Mouse (Mus musculus): ENCODE data around the gene Map4k4.

The Map4k4 gene

DNA sequence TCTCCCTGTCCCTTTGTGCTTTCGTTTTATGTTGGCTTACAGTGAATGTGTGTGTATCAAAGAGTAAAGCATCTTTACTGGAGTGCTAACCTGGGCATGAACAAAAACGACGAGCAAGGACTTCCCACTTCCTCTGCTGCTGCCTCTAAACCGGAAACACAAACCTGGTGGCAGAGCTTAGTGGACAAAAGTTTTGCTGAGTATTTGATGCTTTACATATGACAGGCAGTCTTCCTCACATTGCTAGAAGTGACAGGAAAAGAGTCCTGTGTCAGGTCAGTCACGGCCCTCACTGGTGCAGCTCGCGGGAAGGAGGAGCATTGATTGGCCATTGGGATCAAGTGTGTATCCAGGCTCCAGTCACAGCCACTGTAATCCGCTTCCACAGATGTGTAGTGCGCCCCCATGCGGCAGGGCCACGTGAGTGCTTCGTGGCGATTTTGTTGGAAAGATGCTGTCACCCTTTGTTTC is 35.7 kb downstream of the Map4k4 start:
- DNase-seq (ENCODE audit: low read depth, low spot score), result peak; percentile 56

GRCm38 (mm10) chr1:39936934-39937333 is 36.2 kb downstream of the Map4k4 start:
- no peak for DNase-seq (ENCODE audit: low read depth, low spot score)

DNA sequence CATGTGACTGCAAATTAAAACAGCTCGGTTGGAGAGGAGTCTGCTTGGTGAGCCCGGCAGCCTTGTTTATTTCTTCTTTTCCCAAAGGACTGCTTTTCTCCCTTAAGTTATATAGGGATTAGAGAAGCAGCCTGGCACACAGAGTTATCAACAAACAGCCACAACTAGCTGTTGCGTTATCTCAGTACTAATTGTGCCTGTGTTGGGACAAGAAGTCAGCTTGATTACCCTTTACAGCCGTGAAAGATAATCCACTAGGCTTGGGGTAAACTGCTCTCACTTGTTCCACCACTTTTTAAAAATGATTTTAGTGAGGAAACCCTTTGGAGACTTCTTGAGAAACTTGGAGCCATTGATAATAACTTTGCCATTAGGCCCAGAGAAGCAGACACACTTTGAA is 36.9 kb downstream of the Map4k4 start:
- no peak for DNase-seq (ENCODE audit: low read depth, low spot score)

GRCm38 (mm10) chr1:39939401-39939800 is 38.7 kb downstream of the Map4k4 start:
- no peak for DNase-seq (ENCODE audit: low read depth, low spot score)

DNA sequence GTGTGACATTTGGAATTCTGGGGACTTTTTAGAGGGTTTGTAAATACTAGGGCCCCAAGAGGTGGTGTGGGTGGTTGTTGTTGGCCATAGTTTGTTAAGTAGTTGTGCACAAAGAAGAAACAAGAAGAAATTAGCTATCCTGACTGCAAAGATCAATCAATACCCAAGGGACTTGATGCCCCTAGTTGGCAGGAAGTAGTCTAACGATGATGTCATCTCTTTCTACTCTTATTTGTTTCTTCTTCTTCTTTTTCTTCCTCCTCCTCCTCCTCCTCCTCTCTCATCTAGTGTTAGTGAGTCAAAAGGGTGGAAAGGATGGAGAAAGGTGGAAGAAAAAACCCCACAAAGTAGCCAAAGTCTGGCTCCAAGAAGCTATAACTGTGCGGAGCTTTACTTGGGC is 39.6 kb downstream of the Map4k4 start:
- DNase-seq (ENCODE audit: low read depth, low spot score), result no peak

DNA sequence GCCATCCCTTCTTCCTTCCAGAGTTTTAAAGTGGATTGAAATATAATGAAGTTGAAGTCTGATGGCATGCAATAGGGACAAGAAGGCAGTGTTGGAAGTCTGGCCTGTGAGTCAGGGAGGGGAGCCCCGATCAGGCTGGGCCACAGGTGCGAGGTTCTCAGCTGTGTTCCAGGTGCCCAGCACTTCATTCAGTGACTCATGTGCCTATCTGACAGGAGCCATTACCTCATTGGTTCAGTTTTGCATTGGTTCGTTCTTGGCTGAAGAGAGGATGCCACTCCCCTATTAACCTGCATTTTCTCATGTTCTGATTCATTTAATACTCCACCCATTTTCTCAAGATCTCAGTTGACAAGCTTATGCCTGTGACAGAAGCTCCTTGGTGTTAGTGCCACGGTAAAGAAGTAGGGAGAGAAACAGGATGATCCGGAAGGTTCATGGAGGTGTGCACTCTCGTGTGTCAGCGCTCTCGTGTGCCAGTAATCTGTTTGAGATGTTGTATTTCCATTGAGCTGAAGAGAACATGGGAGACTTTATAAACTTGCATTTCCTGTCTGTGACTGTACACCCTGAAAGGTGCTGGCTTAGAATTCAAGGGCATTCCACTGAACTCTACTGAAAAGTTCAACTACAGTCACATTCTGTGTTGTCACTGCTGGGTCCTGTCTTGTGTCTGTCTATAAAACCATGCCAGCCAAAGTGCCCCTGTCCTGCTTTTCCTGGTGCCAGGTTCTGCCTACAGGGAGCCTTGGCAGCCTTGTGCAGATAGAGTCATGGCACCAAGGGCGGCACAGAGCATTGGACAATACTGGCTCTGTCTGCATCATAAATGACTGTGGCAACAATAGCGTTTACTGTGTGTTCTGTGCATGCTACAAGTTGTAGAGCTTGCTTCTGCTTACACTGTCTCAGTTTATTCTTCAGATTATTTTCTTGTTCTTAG is 40.8 kb downstream of the Map4k4 start:
- DNase-seq (ENCODE audit: low read depth, low spot score), result no peak

GRCm38 (mm10) chr1:39942935-39943334 is 42.2 kb downstream of the Map4k4 start:
- DNase-seq (ENCODE audit: low read depth, low spot score), result no peak

DNA sequence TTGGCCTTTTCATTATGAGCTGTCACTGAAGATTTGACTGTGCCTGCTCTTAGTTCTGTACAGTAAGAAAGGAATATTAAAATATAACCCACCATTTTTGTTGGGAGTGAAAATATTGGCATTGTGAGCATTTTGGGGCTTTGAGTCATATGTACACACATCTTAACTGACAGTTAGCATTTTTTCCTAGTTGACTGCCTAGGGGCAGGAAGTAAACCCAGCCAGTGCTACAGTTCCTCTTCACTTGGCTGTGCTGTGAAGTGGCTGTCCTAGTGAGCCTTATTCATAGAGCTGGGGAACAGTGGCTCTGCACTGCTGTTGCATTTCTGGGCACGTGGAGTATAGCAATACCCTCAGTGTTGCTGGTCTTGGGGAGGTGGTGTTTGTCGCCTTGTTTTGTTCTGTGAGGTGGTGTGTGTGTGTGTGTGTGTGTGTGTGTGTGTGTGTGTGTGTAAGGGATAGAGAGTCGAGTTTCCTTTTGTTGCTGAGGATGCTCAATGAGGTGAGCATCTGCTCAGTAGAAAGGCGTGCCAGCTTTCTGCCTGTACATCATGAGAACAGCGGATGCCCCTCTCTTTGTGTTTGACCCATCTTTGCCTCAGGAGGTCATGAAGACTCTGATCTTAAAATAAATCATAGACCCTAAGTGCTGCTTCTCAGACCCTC is 43.7 kb downstream of the Map4k4 start:
- DNase-seq (ENCODE audit: low read depth, low spot score), result no peak

DNA sequence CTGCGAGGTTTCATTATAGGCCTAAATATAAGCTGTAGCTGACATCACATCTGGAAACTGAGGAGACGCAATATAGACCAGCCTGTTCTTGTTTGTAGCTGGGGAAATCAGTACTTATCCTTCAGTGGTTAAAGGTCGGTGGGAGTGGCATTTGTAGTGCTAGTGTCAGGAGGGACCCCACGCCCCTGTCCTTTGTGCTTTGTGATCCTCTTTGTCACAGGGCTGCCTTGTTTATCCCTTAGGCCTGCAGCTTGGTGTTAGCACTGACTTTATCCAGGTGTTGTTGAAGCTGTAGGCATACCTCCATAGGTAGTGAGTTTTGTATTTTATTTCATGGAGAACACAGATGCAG is 44.2 kb downstream of the Map4k4 start:
- DNase-seq (ENCODE audit: low read depth, low spot score), result no peak

- DNase-seq (ENCODE audit: low read depth, low spot score), result no peak
Observed at GRCm38 (mm10) chr1:39946391-39946790, 45.7 kb downstream of the Map4k4 start.

- DNase-seq (ENCODE audit: low read depth, low spot score), result no peak
Observed at GRCm38 (mm10) chr1:39947179-39947578, 46.5 kb downstream of the Map4k4 start.

DNA sequence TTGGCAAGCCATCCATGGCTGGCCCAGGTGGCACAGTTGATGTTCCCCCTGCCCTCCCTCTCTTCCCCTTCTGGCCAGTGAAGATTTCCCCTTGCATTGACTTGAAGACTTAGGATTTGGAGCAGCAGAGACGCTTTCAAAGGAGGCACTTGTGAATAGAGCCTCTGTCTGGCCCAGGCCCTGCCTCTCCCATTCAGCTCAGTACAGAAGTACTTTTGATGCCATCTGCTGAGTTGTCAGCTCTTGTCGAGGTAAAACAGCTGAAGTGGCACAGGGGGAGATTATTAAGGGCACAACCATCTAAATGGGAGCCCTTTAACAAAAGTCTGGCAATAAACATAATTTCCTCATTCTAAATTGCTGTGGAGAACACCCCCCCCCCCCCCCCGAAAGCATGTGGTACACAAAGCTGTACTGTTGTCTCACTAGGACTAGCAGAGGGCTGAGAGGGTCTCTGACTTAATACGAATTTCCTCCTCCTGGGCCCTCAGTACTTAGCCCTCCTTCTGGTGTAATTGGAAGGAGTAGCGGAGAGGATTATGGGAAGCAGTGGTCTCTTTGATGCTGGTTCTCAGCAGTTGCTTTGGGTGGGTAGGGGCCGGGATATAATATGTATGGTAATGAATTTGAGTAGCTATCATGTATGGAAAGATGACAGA is 47.1 kb downstream of the Map4k4 start:
- DNase-seq (ENCODE audit: low read depth, low spot score), result no peak

GRCm38 (mm10) chr1:39949205-39949604 is 48.5 kb downstream of the Map4k4 start:
- DNase-seq (ENCODE audit: low read depth, low spot score), result no peak

- no peak for DNase-seq (ENCODE audit: low read depth, low spot score)
Observed at GRCm38 (mm10) chr1:39949790-39950462, 49.2 kb downstream of the Map4k4 start.

- DNase-seq (ENCODE audit: low read depth, low spot score), result no peak
Observed at GRCm38 (mm10) chr1:39950590-39950989, 49.9 kb downstream of the Map4k4 start.

GRCm38 (mm10) chr1:39954652-39955051 is 53.9 kb downstream of the Map4k4 start:
- no peak for DNase-seq (ENCODE audit: low read depth, low spot score)

DNA sequence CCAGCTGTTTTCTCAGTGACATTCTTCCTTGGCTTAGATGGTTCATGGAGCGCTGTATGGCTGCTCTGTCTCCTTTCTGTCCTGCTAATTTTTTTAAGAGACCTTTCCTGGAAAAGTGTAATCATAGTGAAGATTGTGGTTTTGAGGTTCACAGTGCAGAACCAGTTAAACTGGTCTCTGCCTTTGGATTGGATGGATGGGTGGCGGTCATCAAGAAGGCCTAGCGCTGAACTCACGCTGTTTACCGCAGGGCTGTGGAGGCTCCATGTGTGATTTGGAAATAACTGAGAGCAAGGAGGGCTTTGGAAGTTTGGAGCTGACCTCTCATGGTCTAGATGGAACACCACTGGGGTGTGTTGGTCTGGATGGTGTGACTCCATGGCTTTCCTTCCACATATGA is 56.0 kb downstream of the Map4k4 start:
- DNase-seq (ENCODE audit: low read depth, low spot score), result no peak

DNA sequence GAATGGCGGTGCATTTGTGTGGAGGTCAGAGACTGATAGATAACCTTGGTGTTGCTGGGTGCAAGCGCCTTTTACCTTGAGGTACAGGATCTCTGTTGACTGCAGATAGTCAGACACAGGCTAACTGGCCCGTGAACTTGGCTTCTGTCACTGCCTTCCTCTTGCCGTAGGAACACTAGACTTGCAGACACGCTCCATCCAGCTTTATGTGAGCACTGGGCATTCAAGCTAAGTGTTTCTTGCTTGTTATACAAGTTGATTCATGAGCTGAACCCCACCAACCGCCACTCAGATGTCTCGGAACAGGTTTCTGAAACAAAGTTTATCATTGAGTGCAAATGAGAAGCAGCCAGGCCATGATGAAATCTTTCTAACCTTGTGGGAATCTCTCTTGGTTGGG is 57.3 kb downstream of the Map4k4 start:
- no peak for DNase-seq (ENCODE audit: low read depth, low spot score)

DNA sequence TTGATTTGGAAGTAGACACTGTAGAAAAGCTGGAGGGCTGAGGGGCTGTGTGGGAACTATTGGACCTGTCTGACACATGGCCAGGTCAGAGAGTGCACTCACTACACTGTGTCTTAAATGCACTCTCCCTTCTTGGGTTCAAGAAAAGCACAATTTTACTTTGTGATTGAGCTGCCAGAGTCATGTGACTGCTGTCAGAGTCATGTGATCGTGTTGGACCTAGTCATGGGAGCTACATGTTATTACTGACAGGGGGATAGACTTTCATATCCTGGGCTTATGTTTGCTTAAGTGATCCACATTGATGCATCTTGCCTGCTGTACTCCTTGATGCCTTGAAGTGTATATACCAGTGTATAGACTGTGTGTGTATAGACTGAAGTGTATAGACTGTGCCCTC is 59.9 kb downstream of the Map4k4 start:
- DNase-seq (ENCODE audit: low read depth, low spot score), result no peak

- DNase-seq (ENCODE audit: low read depth, low spot score), result no peak
Observed at GRCm38 (mm10) chr1:39961113-39961512, 60.4 kb downstream of the Map4k4 start.

DNA sequence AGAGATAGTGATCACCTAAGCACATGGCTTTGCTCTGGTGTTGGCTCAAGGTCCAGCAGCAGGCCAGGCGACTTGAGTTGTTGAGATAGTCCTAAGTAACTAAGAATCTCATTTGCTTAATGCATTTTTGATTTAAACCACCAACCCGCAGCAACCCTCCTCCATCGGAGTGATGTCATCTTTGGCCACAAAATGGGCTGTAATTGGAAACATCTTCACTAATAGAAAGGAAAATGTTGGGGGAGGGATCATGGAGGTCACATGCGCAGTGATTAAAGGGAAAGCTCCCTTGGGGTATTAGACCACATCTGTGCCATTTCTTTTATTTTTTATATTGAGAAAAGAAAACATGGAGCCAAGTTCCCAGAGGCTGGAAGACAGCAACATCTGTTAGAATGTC is 61.6 kb downstream of the Map4k4 start:
- DNase-seq (ENCODE audit: low read depth, low spot score), result no peak

- DNase-seq (ENCODE audit: low read depth, low spot score), result no peak
Observed at GRCm38 (mm10) chr1:39962840-39963239, 62.1 kb downstream of the Map4k4 start.

All from retina, adult 2 months (tissue).